Mouse (Mus musculus): ENCODE results near the gene Spsb2. TPM values are rescaled to one million over a fixed set of nuclear protein-coding genes. Genes with fewer than 3 reads are reported as not detected.

The Spsb2 gene
- polyA plus RNA-seq, 1 experiment, result 7.3 TPM

- 88% methylated on average over 11 of the region's 11 CpGs for WGBS
- H3K4me1 ChIP-seq (ENCODE audit: control insufficient read depth, insufficient read depth, low read length), result peaks cover 5% of the 10 kb centered on the region
- TF ChIP-seq POLR2A (IDR thresholded peaks at IDR 0.05; ENCODE audit: borderline replicate concordance, control insufficient read depth, low read depth, low read length) (no peak), CTCF (IDR thresholded peaks at IDR 0.05; ENCODE audit: control insufficient read depth, insufficient read depth, low read length) (no peak)
Measured at GRCm38 (mm10) chr6:124817125-124817524, 8.7 kb downstream of the Spsb2 start.

DNA sequence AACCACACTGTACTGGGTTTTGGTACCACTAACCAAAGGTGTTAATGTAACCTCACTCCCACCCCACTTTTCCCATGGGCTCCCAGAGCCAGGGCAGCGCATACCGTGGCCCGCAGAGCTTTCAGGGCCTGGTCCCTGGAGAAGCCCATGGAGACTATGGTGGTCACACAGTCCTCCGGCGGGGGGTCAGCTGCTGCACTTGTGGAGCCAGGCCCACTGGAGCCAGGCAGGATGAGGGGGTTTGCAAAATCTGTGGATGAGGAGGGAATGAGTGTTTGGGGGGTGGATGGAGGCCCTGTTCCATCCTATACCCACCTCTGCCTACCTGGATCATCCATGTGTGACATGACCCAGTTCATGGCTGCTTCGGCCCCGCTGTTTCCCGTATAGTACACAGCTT is 9.1 kb downstream of the Spsb2 start:
- peak overlapping the region; percentile 32; the same call in 1 of the 2 replicates for H3K27ac ChIP-seq (ENCODE audit: control insufficient read depth, insufficient read depth, low read depth, low read length, poor library complexity)
- peaks cover 5% of the 10 kb centered on the region for H3K4me1 ChIP-seq (ENCODE audit: control insufficient read depth, insufficient read depth, low read length)
- TF ChIP-seq POLR2A (IDR thresholded peaks at IDR 0.05; ENCODE audit: borderline replicate concordance, control insufficient read depth, low read depth, low read length) (no peak), CTCF (IDR thresholded peaks at IDR 0.05; ENCODE audit: control insufficient read depth, insufficient read depth, low read length) (no peak)
- peak overlapping the region; percentile 14 for H3K4me3 ChIP-seq (replicated peaks; ENCODE audit: control insufficient read depth, low read depth, low read length)
- 70% methylated on average over 8 of the region's 8 CpGs for WGBS

More at GRCm38 (mm10) chr6:124817125-124817524, 8.7 kb downstream of the Spsb2 start:
- Histone ChIP-seq H3K4me3 (replicated peaks; ENCODE audit: control insufficient read depth, low read depth, low read length) (no peak overlapping the region), H3K27ac (ENCODE audit: control insufficient read depth, insufficient read depth, low read depth, low read length, poor library complexity) (no peak overlapping the region)

- 23% methylated on average over 8 of the region's 8 CpGs for WGBS
- H3K4me1 ChIP-seq (ENCODE audit: control insufficient read depth, insufficient read depth, low read length), result peaks cover 5% of the 10 kb centered on the region
- H3K4me3 ChIP-seq (replicated peaks; ENCODE audit: control insufficient read depth, low read depth, low read length), result peak overlapping the region; percentile 42
- TF ChIP-seq POLR2A (IDR thresholded peaks at IDR 0.05; ENCODE audit: borderline replicate concordance, control insufficient read depth, low read depth, low read length), result no peak
- no peak for TF ChIP-seq CTCF (IDR thresholded peaks at IDR 0.05; ENCODE audit: control insufficient read depth, insufficient read depth, low read length)
- H3K27ac ChIP-seq (ENCODE audit: control insufficient read depth, insufficient read depth, low read depth, low read length, poor library complexity), result peak overlapping the region; percentile 76
Measured at GRCm38 (mm10) chr6:124817971-124818370, 9.5 kb downstream of the Spsb2 start.

DNA sequence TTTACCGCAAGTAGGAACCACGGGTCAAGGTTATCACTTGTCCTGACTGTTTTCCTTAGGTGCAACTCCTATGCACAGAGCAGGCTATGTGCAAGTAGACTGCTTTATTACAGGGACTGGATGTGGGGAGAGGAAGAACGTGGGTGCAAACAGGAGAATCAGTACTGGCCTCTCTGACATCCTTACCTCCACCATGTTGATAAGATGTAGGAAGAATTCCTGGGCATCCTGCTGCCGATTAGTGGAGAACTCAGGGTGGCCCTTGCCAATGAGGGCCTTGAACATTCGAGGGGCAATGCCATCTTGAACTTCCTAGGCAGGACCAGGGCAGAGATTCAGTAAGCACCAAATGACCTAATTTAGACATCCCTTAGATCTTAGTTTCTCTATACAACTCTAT is 12.4 kb downstream of the Spsb2 start:
- WGBS, result 89% methylated on average over 5 of the region's 5 CpGs
- no peak overlapping the region for H3K27ac ChIP-seq (ENCODE audit: control insufficient read depth, insufficient read depth, low read depth, low read length, poor library complexity)
- H3K4me3 ChIP-seq (replicated peaks; ENCODE audit: control insufficient read depth, low read depth, low read length), result no peak overlapping the region
- peaks cover 5% of the 10 kb centered on the region for H3K4me1 ChIP-seq (ENCODE audit: control insufficient read depth, insufficient read depth, low read length)
- no peak for TF ChIP-seq CTCF (IDR thresholded peaks at IDR 0.05; ENCODE audit: control insufficient read depth, insufficient read depth, low read length)
- TF ChIP-seq POLR2A (IDR thresholded peaks at IDR 0.05; ENCODE audit: borderline replicate concordance, control insufficient read depth, low read depth, low read length), result no peak

DNA sequence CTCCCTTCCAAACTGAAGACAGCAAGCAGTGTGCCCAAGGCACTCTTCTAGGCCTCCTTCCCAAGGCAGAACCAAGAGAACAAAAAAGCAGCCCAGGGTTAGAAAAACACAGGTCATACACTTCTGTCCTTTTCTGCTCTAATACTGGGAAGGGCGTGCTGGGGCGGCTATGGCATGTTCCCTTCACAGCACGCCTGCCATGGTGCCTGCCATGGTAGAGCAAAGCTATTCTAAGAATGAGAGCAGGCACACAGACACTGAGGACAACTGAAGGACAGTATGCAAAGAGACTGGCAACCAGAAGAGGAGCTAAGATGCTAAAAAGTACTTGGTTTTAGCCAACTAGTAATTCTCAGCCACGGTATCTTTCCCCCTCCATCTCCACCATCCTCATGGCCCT is 13.6 kb downstream of the Spsb2 start:
- 93% methylated on average over 4 of the region's 4 CpGs for WGBS
- H3K4me1 ChIP-seq (ENCODE audit: control insufficient read depth, insufficient read depth, low read length), result peaks cover 5% of the 10 kb centered on the region
- H3K27ac ChIP-seq (ENCODE audit: control insufficient read depth, insufficient read depth, low read depth, low read length, poor library complexity), result no peak overlapping the region
- H3K4me3 ChIP-seq (replicated peaks; ENCODE audit: control insufficient read depth, low read depth, low read length), result no peak overlapping the region
- TF ChIP-seq POLR2A (IDR thresholded peaks at IDR 0.05; ENCODE audit: borderline replicate concordance, control insufficient read depth, low read depth, low read length) (no peak), CTCF (IDR thresholded peaks at IDR 0.05; ENCODE audit: control insufficient read depth, insufficient read depth, low read length) (no peak)

GRCm38 (mm10) chr6:124828101-124828592 is 19.7 kb downstream of the Spsb2 start:
- 18% methylated on average over 10 of the region's 10 CpGs for WGBS
- Histone ChIP-seq H3K4me3 (replicated peaks; ENCODE audit: control insufficient read depth, low read depth, low read length) (peak overlapping the region; percentile 89), H3K27ac (ENCODE audit: control insufficient read depth, insufficient read depth, low read depth, low read length, poor library complexity) (0 out of 2 replicates have a peak overlapping the region, but pooled peaks have one; percentile 7), H3K4me1 (ENCODE audit: control insufficient read depth, insufficient read depth, low read length) (no peaks in the 10 kb centered on the region; the same call in 1 of the 2 replicates)
- no peak for TF ChIP-seq POLR2A (IDR thresholded peaks at IDR 0.05; ENCODE audit: borderline replicate concordance, control insufficient read depth, low read depth, low read length)
- TF ChIP-seq CTCF (IDR thresholded peaks at IDR 0.05; ENCODE audit: control insufficient read depth, insufficient read depth, low read length), result no peak

GRCm38 (mm10) chr6:124828868-124829798 is 20.7 kb downstream of the Spsb2 start, which contains the start of the genes Usp5 and Cdca3:
Gene Usp5, minus strand, starts transcription at chr6:124829484.
Gene Cdca3, plus strand, starts transcription at chr6:124829547.
- H3K27ac ChIP-seq (ENCODE audit: control insufficient read depth, insufficient read depth, low read depth, low read length, poor library complexity), result peak within 1 kb of the TSS; percentile 63
- H3K4me1 ChIP-seq (ENCODE audit: control insufficient read depth, insufficient read depth, low read length), result no peaks in the 10 kb centered on the region; the same call in 1 of the 2 replicates
- TF ChIP-seq CTCF (IDR thresholded peaks at IDR 0.05; ENCODE audit: control insufficient read depth, insufficient read depth, low read length) (peak; percentile 32; the same call in 1 of the 2 replicates), POLR2A (IDR thresholded peaks at IDR 0.05; ENCODE audit: borderline replicate concordance, control insufficient read depth, low read depth, low read length) (peak; percentile 87)
- WGBS, result under 1% methylated on average over 55 of the region's 55 CpGs
- H3K4me3 ChIP-seq (replicated peaks; ENCODE audit: control insufficient read depth, low read depth, low read length), result peak within 1 kb of the TSS; percentile 89
